Comparison of ENCODE assay signal across 12 mouse cellular contexts in genomic region chr3:145864033-145864712, GRCm38 (mm10). TPM values are rescaled to one million over a fixed set of nuclear protein-coding genes. Genes with fewer than 3 reads are reported as not detected.
DNase-seq lines count a peak whose midpoint lies in the region; ATAC-seq and TF ChIP-seq lines count a peak whose summit lies in the region.
"Had no signal": no experiment of that assay in that cellular context is flagged by ENCODE, and none has a peak within 500 bp of the region (broad histone marks: within the 10 kb centered on the region; RNA-seq: fewer than 3 reads in every experiment).

No protein-coding gene starts in this region.

- ATAC-seq in forebrain, embryonic 12.5 days (ENCODE audit: low FRiP score), result no peak
- no peak for ATAC-seq in forebrain, embryonic 11.5 days (replicated peaks; ENCODE audit: low FRiP score)
- ATAC-seq in hindbrain, postnatal 0 days, result no peak
- ATAC-seq in lung, embryonic 14.5 days (ENCODE audit: insufficient read depth), result peak; percentile 52; the same call in 1 of the 2 replicates
- ATAC-seq in forebrain, embryonic 14.5 days, result 0 out of 2 replicates have a peak, but pooled peaks have one; percentile 50
- ATAC-seq: liver, embryonic 12.5 days had no signal

- H3K4me2 ChIP-seq in forebrain, embryonic 12.5 days, result no peak overlapping the region
- no peak overlapping the region for H3K4me2 ChIP-seq in forebrain, embryonic 11.5 days (ENCODE audit: low read depth, low read length, severe bottlenecking)
- no peak overlapping the region for H3K4me2 ChIP-seq in hindbrain, postnatal 0 days (ENCODE audit: low read depth, low read length)
- H3K4me2 ChIP-seq in lung, embryonic 14.5 days, result no peak overlapping the region
- no peak overlapping the region for H3K4me2 ChIP-seq in forebrain, embryonic 14.5 days (ENCODE audit: low read length)
- H3K4me2 ChIP-seq: embryonic facial prominence, embryonic 13.5 days; liver, embryonic 12.5 days had no signal

- H3K9ac ChIP-seq in forebrain, embryonic 12.5 days, result no peak overlapping the region
- H3K9ac ChIP-seq in forebrain, embryonic 11.5 days (ENCODE audit: low read length), result no peak overlapping the region
- no peak overlapping the region for H3K9ac ChIP-seq in hindbrain, postnatal 0 days (replicated peaks; ENCODE audit: low read length)
- H3K9ac ChIP-seq in lung, embryonic 14.5 days, result no peak overlapping the region
- H3K9ac ChIP-seq in forebrain, embryonic 14.5 days (ENCODE audit: low read length), result no peak overlapping the region
- H3K9ac ChIP-seq: embryonic facial prominence, embryonic 13.5 days; liver, embryonic 12.5 days had no signal

- no peak for DNase-seq in forebrain, embryonic 11.5 days (ENCODE audit: low spot score)
- DNase-seq in hindbrain, embryonic 10.5 days (ENCODE audit: low spot score), result no peak
- DNase-seq in hindbrain, postnatal 0 days (ENCODE audit: low spot score), result no peak
- peak; percentile 45 for DNase-seq in lung, embryonic 14.5 days
- no peak for DNase-seq in lung, postnatal 4 days
- DNase-seq in forebrain, embryonic 14.5 days (ENCODE audit: low spot score), result no peak
- no peak for DNase-seq in left cerebral cortex, adult 9 months (ENCODE audit: low spot score in 2 of 2)
- DNase-seq: right cerebral cortex, postnatal 14 days had no signal

- H3K36me3 ChIP-seq in forebrain, embryonic 12.5 days (replicated peaks), result no peaks in the 10 kb centered on the region
- no peaks in the 10 kb centered on the region for H3K36me3 ChIP-seq in forebrain, embryonic 11.5 days (ENCODE audit: control insufficient read depth, insufficient read depth, low read length)
- H3K36me3 ChIP-seq in hindbrain, embryonic 10.5 days, result no peaks in the 10 kb centered on the region
- no peaks in the 10 kb centered on the region for H3K36me3 ChIP-seq in hindbrain, postnatal 0 days (ENCODE audit: insufficient read depth, low read length)
- no peaks in the 10 kb centered on the region for H3K36me3 ChIP-seq in lung, embryonic 14.5 days (ENCODE audit: insufficient read depth)
- H3K36me3 ChIP-seq in forebrain, embryonic 14.5 days (ENCODE audit: control insufficient read depth, insufficient read depth, low read length), result no peaks in the 10 kb centered on the region
- H3K36me3 ChIP-seq: embryonic facial prominence, embryonic 13.5 days; liver, embryonic 12.5 days had no signal

- peaks cover 2% of the 10 kb centered on the region; the same call in 1 of the 2 replicates for H3K4me1 ChIP-seq in forebrain, embryonic 12.5 days
- H3K4me1 ChIP-seq in forebrain, embryonic 11.5 days (replicated peaks; ENCODE audit: control insufficient read depth, insufficient read depth, low read length), result no peaks in the 10 kb centered on the region
- peaks cover 8% of the 10 kb centered on the region; the same call in 1 of the 2 replicates for H3K4me1 ChIP-seq in hindbrain, embryonic 10.5 days (replicated peaks)
- H3K4me1 ChIP-seq in hindbrain, postnatal 0 days (ENCODE audit: insufficient read depth, low read length), result peaks cover 4% of the 10 kb centered on the region; the same call in 1 of the 2 replicates
- H3K4me1 ChIP-seq in lung, embryonic 14.5 days (ENCODE audit: insufficient read depth), result no peaks in the 10 kb centered on the region
- peaks cover 5% of the 10 kb centered on the region; the same call in 1 of the 2 replicates for H3K4me1 ChIP-seq in forebrain, embryonic 14.5 days (ENCODE audit: control insufficient read depth, insufficient read depth, low read length)
- H3K4me1 ChIP-seq: liver, embryonic 12.5 days had no signal

- WGBS in forebrain, embryonic 12.5 days, result 75% methylated on average over 8 of the region's 8 CpGs
- WGBS in forebrain, embryonic 11.5 days, result 83% methylated on average over 8 of the region's 8 CpGs
- 84% methylated on average over 8 of the region's 8 CpGs for WGBS in hindbrain, embryonic 10.5 days
- 47% methylated on average over 8 of the region's 8 CpGs for WGBS in hindbrain, postnatal 0 days
- 73% methylated on average over 8 of the region's 8 CpGs for WGBS in lung, embryonic 14.5 days
- WGBS in forebrain, embryonic 14.5 days, result 66% methylated on average over 8 of the region's 8 CpGs

- H3K9me3 ChIP-seq in forebrain, embryonic 12.5 days, result no peaks in the 10 kb centered on the region
- H3K9me3 ChIP-seq in forebrain, embryonic 11.5 days (ENCODE audit: control insufficient read depth, low read length), result no peaks in the 10 kb centered on the region
- H3K9me3 ChIP-seq in hindbrain, embryonic 10.5 days, result no peaks in the 10 kb centered on the region
- H3K9me3 ChIP-seq in hindbrain, postnatal 0 days (ENCODE audit: low read length), result no peaks in the 10 kb centered on the region
- H3K9me3 ChIP-seq in lung, embryonic 14.5 days (ENCODE audit: low read depth, low read length), result no peaks in the 10 kb centered on the region; the same call in 1 of the 2 replicates
- no peaks in the 10 kb centered on the region for H3K9me3 ChIP-seq in forebrain, embryonic 14.5 days (replicated peaks; ENCODE audit: control insufficient read depth, low read length)
- H3K9me3 ChIP-seq: embryonic facial prominence, embryonic 13.5 days; liver, embryonic 12.5 days had no signal

- no peak overlapping the region for H3K4me3 ChIP-seq in forebrain, embryonic 12.5 days (replicated peaks)
- no peak overlapping the region for H3K4me3 ChIP-seq in forebrain, embryonic 11.5 days (ENCODE audit: low read depth, low read length)
- no peak overlapping the region for H3K4me3 ChIP-seq in hindbrain, embryonic 10.5 days
- H3K4me3 ChIP-seq in hindbrain, postnatal 0 days (ENCODE audit: low read length), result no peak overlapping the region
- H3K4me3 ChIP-seq in lung, embryonic 14.5 days (ENCODE audit: low read depth, low read length), result no peak overlapping the region
- no peak overlapping the region for H3K4me3 ChIP-seq in forebrain, embryonic 14.5 days (ENCODE audit: low read depth, low read length)
- H3K4me3 ChIP-seq: embryonic facial prominence, embryonic 13.5 days; liver, embryonic 12.5 days had no signal

- TF ChIP-seq CTCF in hindbrain, postnatal 0 days (IDR thresholded peaks at IDR 0.05; ENCODE audit: low read depth), result no peak
- no peak for TF ChIP-seq CTCF in lung, embryonic 14.5 days (IDR thresholded peaks at IDR 0.05; ENCODE audit: low read depth)

- no peaks in the 10 kb centered on the region for H3K27me3 ChIP-seq in forebrain, embryonic 12.5 days
- H3K27me3 ChIP-seq in forebrain, embryonic 11.5 days (ENCODE audit: control insufficient read depth, insufficient read depth, low read length), result no peaks in the 10 kb centered on the region
- H3K27me3 ChIP-seq in hindbrain, embryonic 10.5 days (ENCODE audit: insufficient read depth, poor library complexity, severe bottlenecking), result no peaks in the 10 kb centered on the region
- H3K27me3 ChIP-seq in hindbrain, postnatal 0 days (ENCODE audit: insufficient read depth, low read length), result no peaks in the 10 kb centered on the region
- H3K27me3 ChIP-seq in lung, embryonic 14.5 days (ENCODE audit: insufficient read depth, low read length), result no peaks in the 10 kb centered on the region
- no peaks in the 10 kb centered on the region for H3K27me3 ChIP-seq in forebrain, embryonic 14.5 days (replicated peaks; ENCODE audit: control insufficient read depth, insufficient read depth, low read length)
- H3K27me3 ChIP-seq: embryonic facial prominence, embryonic 13.5 days; liver, embryonic 12.5 days had no signal

- 0 out of 2 replicates have a peak overlapping the region, but pooled peaks have one; percentile 8 for H3K27ac ChIP-seq in forebrain, embryonic 12.5 days
- no peak overlapping the region for H3K27ac ChIP-seq in forebrain, embryonic 11.5 days (ENCODE audit: low read depth, low read length)
- H3K27ac ChIP-seq in hindbrain, embryonic 10.5 days, result 0 out of 2 replicates have a peak overlapping the region, but pooled peaks have one; percentile 29
- H3K27ac ChIP-seq in hindbrain, postnatal 0 days, result no peak overlapping the region
- peak overlapping the region; percentile 50; the same call in 1 of the 2 replicates for H3K27ac ChIP-seq in lung, embryonic 14.5 days (ENCODE audit: low read depth)
- 0 out of 2 replicates have a peak overlapping the region, but pooled peaks have one; percentile 3 for H3K27ac ChIP-seq in forebrain, embryonic 14.5 days (ENCODE audit: low read depth, low read length)
- H3K27ac ChIP-seq: liver, embryonic 12.5 days; macrophage had no signal

RNA-seq across cellular contexts. Expression of gene Bcl10, which starts 58.4 kb away (rescaled TPM):
- 50.7 and 50.8 TPM in 2 replicates for polyA plus RNA-seq in forebrain, embryonic 12.5 days (2016; fragmentation: Nextera tagmentation; extraction: Ambion mirVana)
- 52.0 and 55.4 TPM in 2 replicates for polyA plus RNA-seq in forebrain, embryonic 11.5 days (2014; fragmentation: Nextera tagmentation; extraction: Ambion mirVana)
- 48.4 and 48.5 TPM in 2 replicates for polyA plus RNA-seq in hindbrain, embryonic 10.5 days (2016; fragmentation: Nextera tagmentation; extraction: Ambion mirVana)
- total RNA-seq in hindbrain, postnatal 0 days (2014; rRNA removed), result 25.9 and 32.8 TPM in 2 replicates
- polyA plus RNA-seq in hindbrain, postnatal 0 days (2015; fragmentation: Nextera tagmentation; extraction: Ambion mirVana), result 36.4 and 37.5 TPM in 2 replicates
- 50.6 and 50.7 TPM in 2 replicates for polyA plus RNA-seq in lung, embryonic 14.5 days (2014; fragmentation: Nextera tagmentation; extraction: Ambion mirVana)
- polyA plus RNA-seq in forebrain, embryonic 14.5 days (2014; fragmentation: Nextera tagmentation; extraction: Ambion mirVana), result 41.7 and 50.4 TPM in 2 replicates

Comparison
In these comparisons a context has a peak if more than half of its experiments do, and no peak if none do; other contexts are left out.
1. ATAC-seq: peak in lung, embryonic 14.5 days (single experiment) and forebrain, embryonic 14.5 days (single experiment); none in forebrain, embryonic 12.5 days (single experiment), forebrain, embryonic 11.5 days (single experiment) and hindbrain, postnatal 0 days (single experiment).
2. H3K27ac ChIP-seq: peak in forebrain, embryonic 12.5 days (single experiment), hindbrain, embryonic 10.5 days (single experiment), lung, embryonic 14.5 days (single experiment) and forebrain, embryonic 14.5 days (single experiment); none in forebrain, embryonic 11.5 days (single experiment) and hindbrain, postnatal 0 days (single experiment).